Mouse (Mus musculus) common myeloid progenitor, adult 5-6 weeks (primary cell): Measurements from ENCODE around the gene Ltbp3. TPM values are rescaled to one million over a fixed set of nuclear protein-coding genes. Genes with fewer than 3 reads are reported as not detected.

Experiments used
- ATAC-seq: replicated peaks from 2 replicates; pipeline ENCODE4 v1.8.0; 2016; ENCODE audit warnings: low read depth, mild to moderate bottlenecking, moderate TSS enrichment, inconsistent platforms; ENCODE audit not compliant: poor library complexity, severe bottlenecking
- total RNA-seq: library from RNA; stranded (forward); fragments of 200-1000, 187-1606 nt; gene quantifications from 2 replicates; pipeline ENCODE4 v1.2.3, GENCODE M21; 2017

Ltbp3 gene
- total RNA-seq, 1 experiment from 2014 or later, result 18.1 TPM

DNA sequence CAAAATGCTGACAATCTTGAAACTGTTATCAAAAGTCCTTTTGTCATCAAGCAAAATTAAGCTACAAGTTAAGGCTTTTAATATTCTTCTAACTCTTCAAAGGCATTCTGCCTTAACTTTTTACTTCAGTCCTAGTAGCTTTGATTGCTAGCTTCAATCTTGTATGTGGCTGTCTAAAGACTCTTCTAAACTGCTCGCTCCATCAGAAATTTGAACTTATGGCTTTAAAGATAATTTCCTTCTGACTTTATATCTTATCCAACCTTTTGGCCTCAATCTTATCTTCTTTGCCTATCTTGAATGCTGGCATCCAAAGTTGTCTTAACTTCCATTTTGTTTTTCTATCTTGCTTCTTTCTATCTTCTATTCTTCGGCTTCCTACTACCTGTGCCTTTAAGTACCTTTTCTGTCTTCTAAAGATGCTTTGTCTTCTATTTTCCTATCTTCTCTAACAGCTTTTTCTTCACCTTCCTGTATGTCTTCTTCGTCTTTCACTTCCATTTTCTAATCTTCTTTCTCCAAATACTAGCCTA is 60.8 kb downstream of the Ltbp3 start:
- ATAC-seq, result no peak

DNA sequence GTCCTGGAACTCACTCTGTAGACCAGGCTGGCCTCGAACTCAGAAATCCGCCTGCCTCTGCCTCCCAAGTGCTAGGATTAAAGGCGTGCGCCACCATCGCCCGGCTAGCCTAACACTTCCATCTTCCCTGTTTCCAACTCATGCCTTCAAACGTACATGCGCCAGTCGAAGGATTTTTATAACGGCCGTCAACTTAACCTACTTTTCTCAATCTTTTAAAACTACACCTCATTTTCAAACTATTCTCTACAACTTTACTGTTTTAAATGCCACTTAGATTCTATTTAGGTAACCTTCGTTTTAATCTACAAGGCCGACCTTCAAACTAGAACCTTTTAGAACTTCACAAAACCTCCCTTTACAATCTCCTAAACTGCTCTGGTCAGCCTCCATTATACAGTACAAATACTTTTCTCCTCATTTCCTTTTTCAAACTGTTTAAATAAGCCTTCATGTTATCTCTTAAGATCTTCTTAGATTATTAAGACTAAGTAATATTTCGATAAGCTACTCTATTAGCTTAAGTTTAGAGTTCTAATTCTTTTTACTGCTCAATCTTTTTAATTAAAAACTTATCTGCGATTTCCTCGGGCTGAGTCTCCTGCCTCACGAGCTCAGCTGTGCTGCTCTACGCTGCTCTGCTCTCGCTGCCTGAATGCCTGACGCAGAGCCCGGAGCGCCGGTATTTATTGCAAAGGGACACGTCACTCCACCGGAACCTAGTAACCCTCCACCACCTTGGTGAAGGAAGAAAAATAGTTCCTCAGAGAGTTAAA is 61.5 kb downstream of the Ltbp3 start:
- ATAC-seq, result peak; percentile 54

DNA sequence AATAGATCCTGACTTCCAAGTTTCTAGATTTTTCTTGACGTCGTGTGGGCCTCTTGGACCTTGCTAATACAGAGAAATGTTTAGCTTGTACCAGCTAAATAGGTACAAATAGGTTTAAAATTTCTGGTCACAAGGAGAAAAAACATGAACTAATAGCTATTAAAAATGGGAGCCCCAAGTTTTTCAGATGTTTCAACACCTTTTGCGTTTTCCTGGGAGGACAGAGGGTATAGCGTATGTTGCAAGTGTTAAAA is 62.0 kb downstream of the Ltbp3 start:
- ATAC-seq, result no peak

DNA sequence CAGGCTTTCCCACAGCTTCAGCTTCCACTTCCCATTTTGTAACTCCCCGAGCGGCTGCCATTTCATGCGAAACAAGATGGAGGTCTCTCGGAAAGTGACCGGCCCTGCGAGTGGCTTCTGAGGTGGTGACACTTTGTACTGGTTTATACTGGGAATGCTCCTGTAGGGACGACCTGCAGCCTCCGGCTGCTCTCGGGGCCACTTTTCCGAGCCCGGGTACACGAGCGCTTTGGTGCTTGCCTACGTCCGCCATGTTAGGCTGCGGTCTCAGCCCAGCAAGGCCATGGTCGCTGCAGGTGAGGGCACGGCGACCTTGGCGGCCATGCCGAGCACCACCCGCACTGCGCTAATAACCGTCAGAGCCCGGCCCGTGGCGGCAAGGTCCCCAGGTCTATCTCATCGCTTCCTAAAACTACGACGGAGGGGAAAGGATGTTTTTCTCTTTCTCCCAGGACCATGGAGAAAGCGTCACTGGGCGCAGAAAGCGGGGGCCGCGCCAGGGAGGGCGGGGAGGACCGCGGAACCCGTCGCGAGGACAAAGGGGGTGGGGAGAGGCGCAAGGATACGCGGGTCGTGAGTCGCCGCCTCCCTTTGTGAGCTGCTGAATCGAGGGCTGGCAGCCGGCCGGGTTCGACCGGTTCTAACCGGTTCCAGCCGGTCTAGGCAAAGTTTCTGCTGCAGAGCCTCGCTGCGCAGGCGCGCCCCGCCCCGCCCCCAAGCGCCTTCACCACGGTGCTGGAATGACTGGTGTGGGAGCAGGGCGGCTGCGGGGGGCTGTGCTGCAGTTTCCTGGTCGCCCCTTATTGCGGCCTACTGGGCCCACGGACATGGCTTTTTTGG is 62.6 kb downstream of the Ltbp3 start:
- peak; percentile 63 for ATAC-seq

DNA sequence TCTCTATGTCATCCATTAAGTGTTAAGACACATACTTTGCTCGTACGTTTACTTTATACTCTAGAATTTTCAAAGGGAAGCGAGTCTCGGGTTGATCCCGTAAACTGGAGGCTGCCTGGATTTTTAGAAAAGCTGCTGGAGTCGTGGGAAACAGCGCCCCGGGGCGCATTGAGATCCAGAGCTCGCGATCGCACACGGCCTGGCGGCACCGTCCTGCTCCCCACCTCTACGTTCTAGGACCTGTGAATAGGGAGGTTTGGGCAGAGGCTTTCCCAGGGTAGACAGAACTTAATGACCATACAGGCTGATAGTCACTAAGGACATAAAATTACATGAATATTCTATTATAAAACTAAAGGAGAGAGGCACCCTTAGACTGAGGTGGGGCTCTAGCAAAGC is 63.2 kb downstream of the Ltbp3 start:
- ATAC-seq, result no peak

DNA sequence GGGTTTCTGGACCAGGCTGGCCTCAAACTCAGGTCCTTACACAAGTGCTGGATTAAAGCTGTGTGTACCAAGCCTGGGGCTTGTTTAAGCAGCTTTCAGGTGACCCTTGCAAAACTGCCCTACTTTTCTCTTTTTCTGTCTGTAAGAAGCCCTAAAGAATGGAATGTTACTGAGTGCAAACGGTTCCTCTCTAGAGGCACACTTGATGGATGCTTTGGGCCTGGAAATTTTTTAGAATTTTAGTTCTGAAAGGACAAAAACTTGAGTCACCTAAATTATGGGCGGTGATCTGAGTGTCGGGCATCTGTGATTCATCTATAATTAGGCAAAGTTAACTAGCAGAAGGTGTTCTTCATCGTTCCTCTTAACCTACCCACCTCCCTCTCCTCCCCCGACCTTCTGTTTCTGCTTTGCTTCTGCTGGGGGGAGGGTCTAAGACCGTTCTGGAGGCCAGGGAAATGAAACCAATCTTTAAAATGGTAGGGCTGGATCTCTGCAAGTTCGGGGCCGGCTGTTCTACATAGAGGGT is 63.7 kb downstream of the Ltbp3 start:
- no peak for ATAC-seq

DNA sequence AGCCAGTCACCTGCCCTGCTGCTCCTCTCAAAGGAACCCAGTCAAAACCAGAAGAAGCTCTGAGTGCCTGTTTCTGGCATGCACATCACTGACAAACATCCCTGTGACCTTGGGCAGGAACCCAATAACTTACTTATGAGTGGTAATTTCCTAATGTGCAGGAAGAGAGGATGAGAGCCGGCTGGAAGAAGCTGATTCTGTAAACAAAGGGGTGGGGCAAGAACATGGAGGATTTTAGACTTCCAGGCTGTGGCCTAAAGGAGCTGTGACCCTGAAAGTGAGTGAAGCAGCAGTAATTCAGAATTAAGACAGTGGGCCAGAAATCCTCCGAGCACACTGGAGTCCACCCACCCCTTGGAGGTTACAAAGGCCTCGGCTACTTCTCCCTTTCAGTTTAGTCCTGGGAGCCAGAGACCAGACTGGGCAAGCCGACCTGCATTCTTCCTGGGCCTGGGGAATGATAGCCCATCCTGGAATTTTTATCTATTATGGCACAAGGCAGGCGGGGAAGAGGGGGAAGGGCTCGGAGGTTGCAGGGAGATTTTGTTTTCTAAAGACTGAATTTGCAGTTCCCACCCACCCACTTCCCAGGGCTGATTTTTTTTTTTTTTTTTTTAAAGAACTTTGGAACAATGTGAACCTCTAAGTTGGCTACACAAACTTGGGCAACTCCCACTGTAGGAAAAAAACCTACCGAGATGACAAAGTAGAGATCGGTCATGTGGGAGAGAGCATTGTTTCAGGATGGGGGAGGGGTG is 65.5 kb downstream of the Ltbp3 start:
- no peak for ATAC-seq

DNA sequence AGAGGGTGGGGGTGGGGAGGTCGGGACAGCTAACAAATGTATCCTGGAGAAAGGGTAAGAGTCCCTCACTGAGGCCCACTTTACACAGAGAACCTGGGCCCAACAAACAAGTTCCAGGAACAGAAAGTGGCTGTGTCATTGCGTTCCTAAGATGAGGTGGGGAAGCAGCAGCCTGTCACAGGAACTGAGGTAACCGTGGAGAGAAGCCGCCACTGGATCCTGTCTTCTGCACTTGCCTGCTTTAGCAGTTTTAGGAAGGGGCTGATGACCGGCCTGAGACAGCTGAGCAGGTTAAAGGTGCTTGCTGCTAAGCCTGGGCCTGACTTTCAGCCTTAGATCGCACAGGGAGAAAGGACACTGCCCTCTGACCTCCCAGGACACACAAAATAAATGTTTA is 66.1 kb downstream of the Ltbp3 start:
- 0 out of 2 replicates have a peak, but pooled peaks have one; percentile 8 for ATAC-seq

DNA sequence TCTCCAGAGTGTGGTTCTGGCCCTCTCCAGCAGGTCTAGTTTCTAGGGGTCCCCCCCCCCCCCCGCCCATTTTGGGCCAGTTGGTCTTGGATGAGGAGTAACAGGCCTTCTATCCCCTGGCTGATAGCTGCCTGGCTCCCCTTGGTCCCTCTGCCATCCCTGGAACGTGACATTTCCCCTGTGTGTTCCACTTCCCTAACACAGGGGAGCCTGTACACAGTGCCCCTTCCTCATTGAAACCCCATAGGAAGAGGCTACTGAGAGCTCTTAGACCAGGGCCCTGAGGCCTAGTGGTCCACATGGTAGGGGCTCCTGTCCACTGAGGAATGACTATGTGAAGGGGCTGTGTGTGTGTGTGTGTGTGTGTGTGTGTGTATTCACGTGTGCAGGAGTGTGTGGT is 67.0 kb downstream of the Ltbp3 start:
- no peak for ATAC-seq

Other genes with a start within 250 kb of the Ltbp3 start
- not detected in 2 replicates for gene 1700020D05Rik, start 237.1 kb upstream of the Ltbp3 start, total RNA-seq
- gene Snx32, start 230.4 kb upstream of the Ltbp3 start, total RNA-seq, result 1.3 and 2.9 TPM in 2 replicates
- gene Ovol1, start 180.3 kb upstream of the Ltbp3 start, total RNA-seq, result not detected in 2 replicates
- gene Ap5b1, start 172.9 kb upstream of the Ltbp3 start, total RNA-seq, result 5.2 and 8.0 TPM in 2 replicates
- gene Rnaseh2c, start 139.0 kb upstream of the Ltbp3 start, total RNA-seq, result 65.1 and 78.4 TPM in 2 replicates
- gene Kat5, start 130.7 kb upstream of the Ltbp3 start, total RNA-seq, result 56.7 and 74.3 TPM in 2 replicates
- 34.8 and 44.1 TPM in 2 replicates for gene Rela, start 103.4 kb upstream of the Ltbp3 start, total RNA-seq
- 23.0 and 113 TPM in 2 replicates for gene Sipa1, start 77.2 kb upstream of the Ltbp3 start, total RNA-seq
- 18.8 and 21.6 TPM in 2 replicates for gene Map3k11, start 52.2 kb upstream of the Ltbp3 start, total RNA-seq
- gene Pcnx3, start 52.0 kb upstream of the Ltbp3 start, total RNA-seq, result 18.0 and 19.8 TPM in 2 replicates
- gene Kcnk7, start 36.5 kb upstream of the Ltbp3 start, total RNA-seq, result not detected in 2 replicates
- 29.8 and 31.7 TPM in 2 replicates for gene Ehbp1l1, start 14.6 kb upstream of the Ltbp3 start, total RNA-seq
- gene Fam89b, start 11.3 kb upstream of the Ltbp3 start, total RNA-seq, result 17.8 and 35.4 TPM in 2 replicates
- 23.5 and 30.9 TPM in 2 replicates for gene Scyl1, start 30.5 kb downstream of the Ltbp3 start, total RNA-seq
- gene Frmd8, start 134.4 kb downstream of the Ltbp3 start, total RNA-seq, result 21.1 and 26.8 TPM in 2 replicates
- gene Slc25a45, start 136.9 kb downstream of the Ltbp3 start, total RNA-seq, result 34.0 and 41.0 TPM in 2 replicates
- gene Tigd3, start 153.2 kb downstream of the Ltbp3 start, total RNA-seq, result 0.34 and 2.8 TPM in 2 replicates
- gene Dpf2, start 172.1 kb downstream of the Ltbp3 start, total RNA-seq, result 87.4 and 131 TPM in 2 replicates
- not detected in 2 replicates for gene Cdc42ep2, start 183.9 kb downstream of the Ltbp3 start, total RNA-seq
- gene Pola2, start 223.3 kb downstream of the Ltbp3 start, total RNA-seq, result 61.2 and 63.5 TPM in 2 replicates
- not detected in 2 replicates for gene Slc22a20, start 245.2 kb downstream of the Ltbp3 start, total RNA-seq